Mouse (Mus musculus): ENCODE measurements around the gene Carmil2. TPM values are rescaled to one million over a fixed set of nuclear protein-coding genes. Genes with fewer than 3 reads are reported as not detected.

The Carmil2 gene
- polyA plus RNA-seq, 1 experiment from 2014 or later: 0.73 TPM

Other genes starting within 250 kb of the Carmil2 start
- 15.0 and 17.8 TPM in 2 replicates for gene Tppp3, start 214.7 kb upstream of the Carmil2 start, polyA plus RNA-seq (2014; fragmentation: Nextera tagmentation; extraction: Ambion mirVana)
- gene Zdhhc1, start 189.4 kb upstream of the Carmil2 start, polyA plus RNA-seq (2014; fragmentation: Nextera tagmentation; extraction: Ambion mirVana): 19.6 and 24.0 TPM in 2 replicates
- 64.2 and 71.0 TPM in 2 replicates for gene Hsd11b2, start 167.5 kb upstream of the Carmil2 start, polyA plus RNA-seq (2014; fragmentation: Nextera tagmentation; extraction: Ambion mirVana)
- gene Atp6v0d1, start 120.2 kb upstream of the Carmil2 start, polyA plus RNA-seq (2014; fragmentation: Nextera tagmentation; extraction: Ambion mirVana): 71.7 and 81.5 TPM in 2 replicates
- gene Ripor1, start 81.0 kb upstream of the Carmil2 start, polyA plus RNA-seq (2014; fragmentation: Nextera tagmentation; extraction: Ambion mirVana): 13.1 and 14.1 TPM in 2 replicates
- gene Ctcf, start 49.7 kb upstream of the Carmil2 start, polyA plus RNA-seq (2014; fragmentation: Nextera tagmentation; extraction: Ambion mirVana): 128 and 131 TPM in 2 replicates
- 0.73 and 1.6 TPM in 2 replicates for gene Agrp, start 48.9 kb upstream of the Carmil2 start, polyA plus RNA-seq (2014; fragmentation: Nextera tagmentation; extraction: Ambion mirVana)
- gene Acd, start 14.8 kb downstream of the Carmil2 start, polyA plus RNA-seq (2014; fragmentation: Nextera tagmentation; extraction: Ambion mirVana): 68.9 and 71.5 TPM in 2 replicates
- gene Pard6a, start 14.9 kb downstream of the Carmil2 start, polyA plus RNA-seq (2014; fragmentation: Nextera tagmentation; extraction: Ambion mirVana): 14.6 TPM in 2 replicates
- 0.12 TPM in 1 of 2 replicates, not detected in the other for gene 4933405L10Rik, start 21.4 kb downstream of the Carmil2 start, polyA plus RNA-seq (2014; fragmentation: Nextera tagmentation; extraction: Ambion mirVana)
- 42.3 and 44.3 TPM in 2 replicates for gene Enkd1, start 21.9 kb downstream of the Carmil2 start, polyA plus RNA-seq (2014; fragmentation: Nextera tagmentation; extraction: Ambion mirVana)
- gene Gfod2, start 72.4 kb downstream of the Carmil2 start, polyA plus RNA-seq (2014; fragmentation: Nextera tagmentation; extraction: Ambion mirVana): 22.8 and 25.8 TPM in 2 replicates
- 17.0 and 17.3 TPM in 2 replicates for gene Ranbp10, start 141.1 kb downstream of the Carmil2 start, polyA plus RNA-seq (2014; fragmentation: Nextera tagmentation; extraction: Ambion mirVana)
- 0.14 and 0.15 TPM in 2 replicates for gene Tsnaxip1, start 141.5 kb downstream of the Carmil2 start, polyA plus RNA-seq (2014; fragmentation: Nextera tagmentation; extraction: Ambion mirVana)
- 48.8 and 55.2 TPM in 2 replicates for gene Cenpt, start 167.0 kb downstream of the Carmil2 start, polyA plus RNA-seq (2014; fragmentation: Nextera tagmentation; extraction: Ambion mirVana)
- gene Thap11, start 168.9 kb downstream of the Carmil2 start, polyA plus RNA-seq (2014; fragmentation: Nextera tagmentation; extraction: Ambion mirVana): 73.4 and 77.6 TPM in 2 replicates
- 327 and 371 TPM in 2 replicates for gene Nutf2, start 174.3 kb downstream of the Carmil2 start, polyA plus RNA-seq (2014; fragmentation: Nextera tagmentation; extraction: Ambion mirVana)
- gene Edc4, start 194.6 kb downstream of the Carmil2 start, polyA plus RNA-seq (2014; fragmentation: Nextera tagmentation; extraction: Ambion mirVana): 44.2 and 51.3 TPM in 2 replicates
- gene Nrn1l, start 207.3 kb downstream of the Carmil2 start, polyA plus RNA-seq (2014; fragmentation: Nextera tagmentation; extraction: Ambion mirVana): 0.43 and 0.78 TPM in 2 replicates
- 27.8 and 28.9 TPM in 2 replicates for gene Pskh1, start 214.2 kb downstream of the Carmil2 start, polyA plus RNA-seq (2014; fragmentation: Nextera tagmentation; extraction: Ambion mirVana)
- 1.1 and 1.5 TPM in 2 replicates for gene Ctrl, start 247.6 kb downstream of the Carmil2 start, polyA plus RNA-seq (2014; fragmentation: Nextera tagmentation; extraction: Ambion mirVana)